Mouse (Mus musculus) limb, embryonic 12.5 days (tissue): Measurements from ENCODE around the gene Acot5. TPM values are rescaled to one million over a fixed set of nuclear protein-coding genes. Genes with fewer than 3 reads are reported as not detected.
A peak's percentile ranks its signal among the peaks of the same experiment; 100 is the strongest.
"Not testable (repeated sequence)": the region's sequence is repeated elsewhere in the genome, so short reads cannot be mapped to it uniquely, and the experiment has no call there.

Source experiments
- ATAC-seq: fragments of 200-750 bp; cut with Nextera tagmentation; 2 replicates; pipeline ENCODE4 v1.8.0; 2017; ENCODE audit warnings: low read depth, moderate TSS enrichment; ENCODE audit not compliant: insufficient number of reproducible peaks, insufficient read depth, low FRiP score, low TSS enrichment
- H3K27ac ChIP-seq: fragments of 300-500 bp; sonication (generic); 2 replicates; pipeline ENCODE4 v1.5.1; 2016; ENCODE audit warnings: mild to moderate bottlenecking, moderate library complexity
- H3K27me3 ChIP-seq: fragments of 300-500 bp; sonication (generic); 2 replicates; pipeline ENCODE4 v1.6.1; 2016; ENCODE audit warnings: mild to moderate bottlenecking, moderate library complexity
- H3K36me3 ChIP-seq: fragments of 300-500 bp; sonication (generic); 2 replicates; pipeline ENCODE4 v1.6.1; 2016; ENCODE audit warnings: mild to moderate bottlenecking, moderate library complexity
- H3K4me1 ChIP-seq: fragments of 300-500 bp; sonication (generic); replicated peaks from 2 replicates; pipeline ENCODE4 v1.6.1; 2016
- H3K4me2 ChIP-seq: fragments of 300-500 bp; sonication (generic); 2 replicates; pipeline ENCODE4 v1.6.1; 2016; ENCODE audit warnings: mild to moderate bottlenecking, moderate library complexity
- H3K4me3 ChIP-seq: fragments of 300-500 bp; sonication (generic); replicated peaks from 2 replicates; pipeline ENCODE4 v1.5.1; 2016; ENCODE audit warnings: mild to moderate bottlenecking
- H3K9ac ChIP-seq: fragments of 300-500 bp; sonication (generic); replicated peaks from 2 replicates; pipeline ENCODE4 v1.6.1; 2016; ENCODE audit warnings: mild to moderate bottlenecking, moderate library complexity
- H3K9me3 ChIP-seq: fragments of 300-500 bp; sonication (generic); 2 replicates; pipeline ENCODE4 v1.6.1; 2016; ENCODE audit warnings: mild to moderate bottlenecking, moderate library complexity
- WGBS: fragments of 180-500 bp; shearing (Covaris S2); methylation state at CpG from one replicate; pipeline ENCODE4 v1.1.7; 2016; 5-methylcytosine and 5-hydroxymethylcytosine counted together
- polyA plus RNA-seq: library from polyadenylated mRNA; unstranded; fragments of >200 nt; fragmentation: Nextera tagmentation; extraction: Ambion mirVana; gene quantifications from 2 replicates; pipeline ENCODE4 v1.2.1, GENCODE M21; 2016

Gene Acot5
- polyA plus RNA-seq, 1 experiment from 2014 or later = not detected

DNA sequence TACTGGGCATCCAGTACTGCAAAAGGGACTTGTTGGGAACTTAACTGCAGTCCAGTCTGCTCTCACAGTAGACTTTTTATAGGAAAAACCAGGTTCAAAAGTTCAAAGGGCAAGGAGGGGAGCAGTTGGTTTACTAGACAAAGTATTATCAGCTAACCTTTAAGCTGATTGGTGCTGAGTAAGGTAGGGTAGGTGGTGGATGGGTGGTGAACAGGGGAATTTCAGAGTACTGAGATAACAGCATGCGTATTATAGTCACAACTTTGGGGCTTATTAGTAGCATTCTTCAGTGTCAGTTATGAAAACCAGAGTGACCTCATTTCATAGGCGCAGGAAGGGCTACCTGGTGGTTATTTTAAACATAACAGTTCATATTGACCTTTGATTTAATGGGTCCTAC is 30.5 kb downstream of the Acot5 start:
- Histone ChIP-seq H3K9ac (no peak overlapping the region), H3K9me3 (peaks cover 8% of the 10 kb centered on the region; the same call in 1 of the 2 replicates), H3K4me3 (no peak overlapping the region), H3K36me3 (no peaks in the 10 kb centered on the region), H3K4me2 (no peak overlapping the region), H3K27ac (no peak overlapping the region), H3K27me3 (no peaks in the 10 kb centered on the region), H3K4me1 (no peaks in the 10 kb centered on the region)
- ATAC-seq = no peak
- 94% methylated on average over 2 of the region's 2 CpGs for WGBS

DNA sequence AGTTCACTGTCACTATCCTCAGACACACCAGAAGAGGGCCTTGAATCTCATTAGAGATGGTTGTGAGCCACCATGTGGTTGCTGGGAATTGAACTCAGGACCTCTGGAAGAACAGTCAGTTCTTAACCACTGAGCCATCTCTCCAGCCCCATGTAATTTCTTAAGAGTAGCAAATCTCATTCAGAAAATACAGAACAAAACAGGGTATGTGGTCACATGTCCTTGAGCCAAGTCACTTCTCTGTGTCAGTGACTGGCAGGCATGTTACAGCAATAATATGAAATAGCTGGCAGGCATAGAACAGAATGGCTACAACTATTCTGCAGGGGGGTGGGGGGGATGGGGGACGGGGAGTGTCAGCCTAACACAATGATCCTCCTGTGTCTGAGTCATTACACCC is 30.9 kb downstream of the Acot5 start:
- Histone ChIP-seq H3K9me3 (peaks cover 6% of the 10 kb centered on the region; the same call in 1 of the 2 replicates), H3K27ac (no peak overlapping the region), H3K4me3 (no peak overlapping the region), H3K9ac (no peak overlapping the region), H3K4me2 (peak overlapping the region; percentile 74; the same call in 1 of the 2 replicates), H3K27me3 (no peaks in the 10 kb centered on the region), H3K4me1 (no peaks in the 10 kb centered on the region), H3K36me3 (no peaks in the 10 kb centered on the region)
- WGBS = 71% methylated on average over 1 of the region's 1 CpGs
- no peak for ATAC-seq

DNA sequence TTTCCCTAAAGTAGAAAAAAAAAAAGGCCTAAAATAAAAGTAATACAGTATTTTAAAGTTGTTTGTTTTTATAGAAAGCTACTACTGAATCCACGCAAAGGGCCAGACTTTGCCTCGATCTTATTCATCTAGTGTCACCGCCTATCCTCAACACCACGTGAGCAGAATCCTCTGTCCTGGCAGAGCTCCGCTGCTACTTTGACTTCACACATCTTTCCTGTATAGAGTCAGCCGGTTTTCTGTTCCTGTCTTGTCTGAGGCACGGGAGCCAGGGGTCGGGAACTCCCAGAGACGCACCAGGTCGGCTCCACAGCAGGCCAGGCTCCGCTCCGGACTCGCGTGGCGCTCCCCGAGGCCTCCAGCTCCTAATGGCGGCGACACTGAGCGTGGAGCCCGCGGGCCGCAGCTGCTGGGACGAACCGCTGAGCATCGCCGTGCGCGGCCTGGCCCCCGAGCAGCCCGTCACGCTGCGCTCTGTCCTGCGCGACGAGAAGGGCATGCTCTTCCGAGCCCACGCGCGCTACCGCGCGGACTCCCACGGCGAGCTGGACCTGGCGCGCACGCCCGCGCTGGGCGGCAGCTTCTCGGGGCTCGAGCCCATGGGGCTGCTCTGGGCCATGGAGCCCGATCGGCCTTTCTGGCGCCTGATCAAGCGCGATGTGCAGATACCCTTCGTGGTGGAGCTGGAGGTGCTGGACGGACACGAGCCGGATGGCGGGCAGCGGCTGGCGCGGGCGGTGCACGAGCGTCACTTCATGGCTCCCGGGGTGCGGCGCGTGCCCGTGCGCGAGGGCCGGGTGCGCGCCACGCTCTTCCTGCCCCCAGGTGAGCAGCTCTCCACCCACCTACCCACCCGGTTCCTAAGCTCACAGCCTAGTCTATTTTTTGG is 31.7 kb downstream of the Acot5 start, which contains the start of gene Acot6:
Gene Acot6, plus strand, starts transcription at position 51 of the 889 bp plus-strand sequence.
- peak within 1 kb of the TSS; percentile 51 for H3K4me3 ChIP-seq

DNA sequence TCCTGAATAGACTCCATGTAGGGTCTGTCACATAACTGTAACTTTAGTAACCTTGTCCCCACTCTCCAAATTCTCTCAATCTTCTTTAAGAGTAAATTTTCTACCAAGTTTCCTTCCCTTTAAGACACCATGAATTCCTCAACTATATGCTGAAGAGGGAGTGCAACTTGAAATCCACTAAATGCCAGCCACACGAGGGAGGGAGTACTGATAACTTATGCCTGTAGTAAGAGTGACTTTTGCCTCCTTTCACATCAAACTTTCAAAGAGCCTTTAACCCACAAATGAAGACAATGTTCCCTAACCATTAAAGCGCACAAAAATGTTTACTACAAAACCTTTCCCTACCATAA is 32.3 kb downstream of the Acot5 start:
- Histone ChIP-seq H3K9ac (no peak overlapping the region), H3K27me3 (no peaks in the 10 kb centered on the region), H3K9me3 (no peaks in the 10 kb centered on the region), H3K4me2 (peak overlapping the region; percentile 74), H3K27ac (no peak overlapping the region), H3K4me3 (peak overlapping the region; percentile 51), H3K4me1 (no peaks in the 10 kb centered on the region), H3K36me3 (no peaks in the 10 kb centered on the region)
- ATAC-seq = no peak
- WGBS = 54% methylated on average over 2 of the region's 2 CpGs

More for the DNA sequence above, 31.7 kb downstream of the Acot5 start, which contains the start of gene Acot6:
- peak within 1 kb of the TSS; percentile 71 for H3K9ac ChIP-seq
- WGBS = under 1% methylated on average over 76 of the region's 80 CpGs
- H3K4me2 ChIP-seq = peak within 1 kb of the TSS; percentile 74
- H3K27ac ChIP-seq, H3K4me1 ChIP-seq, H3K9me3 ChIP-seq, H3K36me3 ChIP-seq, H3K27me3 ChIP-seq: not testable (repeated sequence)
- ATAC-seq = 0 out of 2 replicates have a peak, but pooled peaks have one; percentile 31

DNA sequence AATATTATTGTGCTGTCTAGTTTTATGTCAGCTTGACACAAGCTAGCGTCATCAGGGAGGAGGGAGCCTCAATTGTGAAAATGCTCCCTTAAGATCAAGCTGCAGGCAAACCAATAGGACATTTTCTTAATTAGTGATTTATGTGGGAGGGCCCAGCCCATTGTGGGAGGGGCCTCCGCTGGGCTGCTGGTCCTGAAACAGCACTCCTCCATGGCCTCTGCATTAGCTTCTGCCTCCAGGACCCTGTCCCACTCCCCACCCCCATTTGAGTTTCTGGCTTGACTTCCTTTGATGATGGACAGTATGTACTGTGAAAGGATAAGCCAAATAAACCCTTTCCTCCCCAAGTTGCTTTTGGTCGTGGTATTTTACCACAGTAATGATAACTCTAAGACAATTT is 37.9 kb downstream of the Acot5 start:
- H3K27ac ChIP-seq = no peak overlapping the region
- ATAC-seq = no peak
- H3K4me3 ChIP-seq = no peak overlapping the region
- H3K4me1 ChIP-seq = no peaks in the 10 kb centered on the region
- H3K9ac ChIP-seq = no peak overlapping the region
- H3K9me3 ChIP-seq = no peaks in the 10 kb centered on the region
- WGBS = 72% methylated on average over 3 of the region's 3 CpGs
- no peaks in the 10 kb centered on the region for H3K36me3 ChIP-seq
- no peaks in the 10 kb centered on the region for H3K27me3 ChIP-seq
- no peak overlapping the region for H3K4me2 ChIP-seq

DNA sequence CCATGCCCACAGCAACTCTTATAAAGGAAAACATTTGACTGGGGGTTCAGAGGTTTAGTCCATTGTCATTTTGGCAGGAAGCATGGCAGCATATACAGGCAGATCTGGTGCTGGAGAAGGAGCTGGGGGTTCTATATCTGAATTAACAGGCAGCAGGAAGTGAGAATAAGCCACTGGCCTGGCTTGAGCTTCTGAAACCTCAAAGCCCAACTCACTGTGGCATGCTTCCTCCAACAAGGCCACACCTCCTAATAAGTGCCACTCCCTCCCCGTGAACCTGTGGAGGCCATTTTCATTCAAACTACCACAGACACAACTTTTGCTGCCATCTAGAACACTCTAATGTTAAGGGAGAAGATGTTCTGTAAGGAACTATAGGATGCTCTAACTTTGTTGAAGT is 38.6 kb downstream of the Acot5 start:
- no peak overlapping the region for H3K4me3 ChIP-seq
- no peaks in the 10 kb centered on the region for H3K27me3 ChIP-seq
- no peak overlapping the region for H3K27ac ChIP-seq
- H3K36me3 ChIP-seq = no peaks in the 10 kb centered on the region
- 60% methylated on average over 1 of the region's 1 CpGs for WGBS
- no peaks in the 10 kb centered on the region for H3K9me3 ChIP-seq
- H3K4me1 ChIP-seq = no peaks in the 10 kb centered on the region
- H3K9ac ChIP-seq = no peak overlapping the region
- no peak overlapping the region for H3K4me2 ChIP-seq
- ATAC-seq = no peak

DNA sequence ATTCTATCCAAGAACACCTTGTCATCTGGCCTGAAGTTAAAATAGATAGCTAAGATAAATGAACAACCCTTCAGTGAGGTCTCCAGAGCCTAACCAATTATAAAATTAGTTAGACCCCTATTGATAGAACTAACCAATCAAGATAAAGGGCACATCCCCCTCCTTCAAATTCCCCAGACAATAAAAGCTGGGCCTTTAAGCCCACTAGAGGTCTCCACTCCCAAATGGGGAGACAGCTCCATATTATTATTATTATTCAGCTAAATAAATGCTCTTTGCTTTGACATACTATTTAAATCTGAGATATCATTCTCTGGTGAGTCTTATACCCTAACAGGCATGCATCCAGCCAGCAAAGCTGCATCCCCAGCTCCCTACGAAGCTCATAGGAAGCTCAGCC is 40.8 kb downstream of the Acot5 start:
- no peaks in the 10 kb centered on the region for H3K27me3 ChIP-seq
- no peak overlapping the region for H3K4me2 ChIP-seq
- no peaks in the 10 kb centered on the region for H3K9me3 ChIP-seq
- no peak overlapping the region for H3K4me3 ChIP-seq
- no peak for ATAC-seq
- 74% methylated on average over 1 of the region's 1 CpGs for WGBS
- peaks cover 2% of the 10 kb centered on the region for H3K4me1 ChIP-seq
- no peak overlapping the region for H3K27ac ChIP-seq
- no peak overlapping the region for H3K9ac ChIP-seq
- no peaks in the 10 kb centered on the region for H3K36me3 ChIP-seq

DNA sequence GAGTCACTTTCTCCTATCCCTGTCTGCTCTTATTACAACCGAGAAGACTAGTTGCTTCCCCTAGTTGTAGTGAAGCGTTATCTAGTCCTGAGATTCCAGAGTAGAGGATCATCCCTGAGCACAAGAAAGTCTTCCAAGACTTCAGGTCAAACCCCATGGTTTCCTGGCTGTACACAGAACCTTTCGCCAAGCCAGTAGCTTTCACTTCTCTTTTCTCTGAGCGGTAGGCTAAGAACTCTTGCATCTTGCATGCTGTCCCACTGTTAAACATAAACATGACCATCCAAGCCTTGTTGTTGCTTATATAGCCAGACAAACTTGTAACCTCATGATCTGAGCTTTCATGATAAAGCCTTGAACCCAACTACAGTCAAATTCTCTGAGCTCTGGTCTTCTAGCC is 41.7 kb downstream of the Acot5 start:
- H3K27me3 ChIP-seq = no peaks in the 10 kb centered on the region
- 85% methylated on average over 4 of the region's 4 CpGs for WGBS
- ATAC-seq = no peak
- no peaks in the 10 kb centered on the region for H3K9me3 ChIP-seq
- no peak overlapping the region for H3K9ac ChIP-seq
- H3K4me2 ChIP-seq = no peak overlapping the region
- H3K4me1 ChIP-seq = peaks cover 8% of the 10 kb centered on the region
- no peaks in the 10 kb centered on the region for H3K36me3 ChIP-seq
- H3K27ac ChIP-seq = no peak overlapping the region
- H3K4me3 ChIP-seq = no peak overlapping the region

DNA sequence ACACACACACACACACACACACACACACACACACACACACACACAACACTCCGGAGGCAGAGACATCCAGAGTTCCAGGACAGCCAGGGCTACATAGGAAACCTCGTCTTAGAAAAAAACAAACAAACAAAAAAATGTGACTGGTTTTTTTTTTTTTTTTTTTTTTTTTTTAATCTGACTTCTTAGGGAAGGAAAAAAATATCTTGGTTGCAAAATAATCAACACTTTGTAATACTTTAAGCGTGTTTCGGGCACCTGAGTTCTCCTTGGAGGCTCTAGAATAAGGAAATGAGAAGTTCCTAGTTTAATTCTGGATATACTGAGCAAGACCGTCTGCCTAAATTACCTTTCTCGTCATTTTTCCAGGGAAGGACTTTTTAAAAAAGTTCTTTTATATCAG is 44.6 kb downstream of the Acot5 start:
- no peak for ATAC-seq
- Histone ChIP-seq H3K4me2 (peak overlapping the region; percentile 52), H3K9me3 (no peaks in the 10 kb centered on the region), H3K27me3 (no peaks in the 10 kb centered on the region), H3K9ac (no peak overlapping the region), H3K36me3 (no peaks in the 10 kb centered on the region), H3K4me1 (peaks cover 8% of the 10 kb centered on the region), H3K27ac (no peak overlapping the region), H3K4me3 (peak overlapping the region; percentile 76)
- 63% methylated on average over 6 of the region's 6 CpGs for WGBS

DNA sequence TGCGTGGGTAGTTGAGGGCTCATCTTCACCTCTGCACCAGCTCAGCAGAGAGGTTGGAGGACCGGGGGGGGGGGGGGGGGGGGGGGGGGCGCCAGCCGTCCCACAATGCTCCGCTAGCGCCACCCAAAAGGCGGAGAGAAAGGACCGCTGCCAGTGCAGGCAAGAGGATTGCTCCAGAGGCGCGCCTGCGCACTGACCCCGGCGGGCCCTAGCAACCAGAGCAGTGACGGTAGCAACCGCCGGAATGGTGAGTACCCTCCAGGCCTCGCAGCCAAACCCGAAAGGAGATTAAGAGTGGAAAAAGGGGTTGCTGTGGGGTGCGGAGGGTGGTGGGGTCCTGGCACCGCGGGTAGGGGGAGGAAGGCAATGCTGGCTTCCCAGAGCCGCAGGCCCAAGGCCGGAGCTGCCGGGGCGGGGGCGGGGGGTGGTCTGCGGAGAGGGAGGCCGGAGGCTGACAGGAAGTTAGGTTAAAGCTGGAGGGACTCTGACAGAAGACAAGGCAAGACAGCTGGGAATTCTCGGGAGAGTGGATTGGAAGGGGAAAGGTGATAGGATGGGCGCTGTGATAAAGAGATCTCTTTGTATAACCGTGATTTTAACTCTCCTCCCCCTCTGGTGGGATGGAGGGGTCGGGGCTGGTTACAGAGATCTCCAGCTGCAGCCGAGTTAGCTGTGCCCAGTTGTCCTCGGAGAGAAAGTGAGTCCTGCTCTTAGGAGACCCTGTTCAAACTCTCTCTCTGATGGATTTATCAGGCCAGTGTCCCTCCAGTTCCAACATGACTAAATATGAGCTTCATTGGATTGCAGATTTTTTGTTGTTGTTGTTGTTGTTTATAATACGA is 45.2 kb downstream of the Acot5 start, which contains the start of gene Dnal1:
Gene Dnal1, plus strand, starts transcription at position 214 of the 842 bp plus-strand sequence.
- WGBS = 3% methylated on average over 29 of the region's 35 CpGs

DNA sequence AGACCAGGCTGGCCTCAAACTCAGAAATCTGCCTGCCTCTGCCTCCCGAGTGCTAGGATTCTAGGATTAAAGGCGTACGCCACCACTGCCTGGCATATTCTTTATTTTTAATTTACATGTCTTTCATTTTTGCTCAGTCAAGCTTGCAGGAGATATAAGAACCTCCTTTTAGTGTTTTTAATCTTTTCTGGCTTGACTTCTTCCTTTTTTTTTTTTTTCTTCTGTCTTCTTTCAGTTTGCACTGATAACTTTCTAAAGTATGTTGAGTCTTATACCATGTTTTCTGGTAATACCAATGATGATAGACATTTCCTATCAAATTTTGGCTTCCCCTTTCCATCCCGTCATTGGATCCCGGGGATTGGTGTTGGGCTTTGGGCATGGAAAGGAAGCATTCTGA is 50.5 kb downstream of the Acot5 start:
- no peak for ATAC-seq

More for the DNA sequence above, 45.2 kb downstream of the Acot5 start, which contains the start of gene Dnal1:
- peak within 1 kb of the TSS; percentile 76 for H3K4me3 ChIP-seq
- peaks cover 8% of the 10 kb centered on the region for H3K4me1 ChIP-seq
- H3K9me3 ChIP-seq = no peaks in the 10 kb centered on the region
- H3K9ac ChIP-seq = peak within 1 kb of the TSS; percentile 68
- H3K27ac ChIP-seq = 0 out of 2 replicates have a peak within 1 kb of the TSS, but pooled peaks have one; percentile 54
- peak; percentile 93 for ATAC-seq
- peak within 1 kb of the TSS; percentile 52 for H3K4me2 ChIP-seq
- no peaks in the 10 kb centered on the region for H3K36me3 ChIP-seq
- no peaks in the 10 kb centered on the region for H3K27me3 ChIP-seq

More for the DNA sequence above, 50.5 kb downstream of the Acot5 start:
- Histone ChIP-seq H3K27ac (no peak overlapping the region), H3K4me1 (peaks cover 8% of the 10 kb centered on the region), H3K4me2 (no peak overlapping the region), H3K9me3 (no peaks in the 10 kb centered on the region), H3K9ac (no peak overlapping the region), H3K4me3 (no peak overlapping the region), H3K36me3 (0 out of 2 replicates have a peak, but pooled peaks cover 3% of the 10 kb centered on the region), H3K27me3 (no peaks in the 10 kb centered on the region)
- WGBS = 94% methylated on average over 5 of the region's 5 CpGs
